Mouse (Mus musculus) erythroblast, embryonic 14.5 days (primary cell): Measurements from ENCODE around the gene Slc12a6.

Experiments
- GATA1 ChIP-seq: IDR thresholded peaks from 2 replicates; pipeline ENCODE4 v1.6.1; 2012; ENCODE audit warnings: low read length, inconsistent platforms, mixed read lengths
- TAL1 ChIP-seq: IDR thresholded peaks from 3 replicates; pipeline ENCODE4 v1.6.1; 2012; ENCODE audit warnings: low read length, inconsistent platforms, mixed read lengths

DNA sequence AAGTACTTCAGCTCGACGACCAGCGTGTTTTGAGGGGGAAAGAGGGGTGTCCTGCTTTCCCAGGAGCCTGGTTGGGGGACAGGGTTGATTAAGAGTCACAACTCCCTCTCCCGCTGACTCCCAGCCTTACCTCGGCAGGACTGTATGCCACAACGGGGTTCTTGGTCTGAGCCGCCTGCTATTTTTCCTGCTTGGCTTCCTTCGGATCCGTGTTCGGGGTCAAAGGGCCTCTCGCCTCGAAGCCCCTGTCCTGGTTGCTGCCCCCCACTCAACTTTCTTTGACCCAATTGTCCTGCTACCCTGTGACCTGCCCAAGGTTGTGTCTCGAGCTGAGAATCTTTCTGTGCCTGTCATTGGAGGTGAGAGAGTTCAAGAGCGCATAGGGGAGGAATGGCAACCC lies 23.8 kb upstream of the Slc12a6 start:
- TF ChIP-seq GATA1 (no peak), TAL1 (no peak)
